Mouse (Mus musculus): ENCODE measurements at regions not wholly inside any gene's neighbourhood (a gene's known extent, or its start where the extent isn't known, plus 50 kb on each side); places are given as distances from the start of the nearest gene placed in this dataset.

DNA sequence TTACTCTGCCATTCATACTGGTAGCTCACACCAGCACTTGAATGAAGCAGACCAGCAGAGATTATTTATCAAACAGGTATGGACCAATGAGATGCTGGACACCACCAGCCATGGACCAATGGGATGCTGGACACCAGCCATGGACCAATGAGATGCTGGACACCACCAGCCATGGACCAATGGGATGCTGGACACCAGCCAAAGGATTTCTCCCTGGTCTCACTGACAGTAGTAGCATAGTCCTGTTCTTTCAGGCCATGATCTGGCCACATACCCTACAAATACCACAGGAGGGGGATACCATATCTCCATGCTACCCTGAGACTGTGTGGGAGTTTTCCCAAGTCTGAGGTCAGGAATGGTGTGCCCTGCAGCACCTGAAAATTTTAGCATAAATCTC is 98.0 kb upstream of the Mgmt start:
- DNase-seq (ENCODE audit: low spot score) = no peak

DNA sequence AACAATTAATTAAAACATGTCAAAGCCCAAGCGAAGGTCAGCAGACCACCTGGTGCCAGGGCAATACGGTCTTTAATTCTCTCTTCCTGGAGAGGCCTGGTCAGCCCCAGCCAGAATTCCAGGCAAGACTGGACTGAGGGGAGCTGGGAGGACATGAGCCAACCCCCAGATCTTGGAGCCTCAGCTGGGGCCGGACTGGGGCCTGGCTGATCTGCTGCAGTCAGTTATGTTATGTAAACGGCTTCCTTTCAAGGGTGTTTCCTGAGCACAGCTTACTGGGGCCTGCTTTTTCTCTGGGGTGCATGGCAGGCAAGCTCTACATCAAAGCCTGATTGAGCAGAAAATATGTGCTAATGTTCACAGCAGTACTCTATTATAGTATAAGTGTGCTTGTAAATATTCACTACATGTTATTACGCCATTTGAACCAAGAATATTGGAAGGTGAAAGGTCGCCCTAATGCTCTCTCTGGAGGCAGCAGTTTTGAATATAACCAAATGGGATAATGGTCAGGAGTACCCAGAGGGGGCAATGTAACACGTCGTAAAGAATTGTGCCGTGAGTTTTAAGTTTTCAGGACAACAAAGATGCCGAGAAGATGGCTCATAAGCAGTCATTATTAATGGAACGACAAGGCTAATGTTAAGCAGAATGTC is 96.5 kb upstream of the Mgmt start:
- no peak for DNase-seq (ENCODE audit: low spot score)

DNA sequence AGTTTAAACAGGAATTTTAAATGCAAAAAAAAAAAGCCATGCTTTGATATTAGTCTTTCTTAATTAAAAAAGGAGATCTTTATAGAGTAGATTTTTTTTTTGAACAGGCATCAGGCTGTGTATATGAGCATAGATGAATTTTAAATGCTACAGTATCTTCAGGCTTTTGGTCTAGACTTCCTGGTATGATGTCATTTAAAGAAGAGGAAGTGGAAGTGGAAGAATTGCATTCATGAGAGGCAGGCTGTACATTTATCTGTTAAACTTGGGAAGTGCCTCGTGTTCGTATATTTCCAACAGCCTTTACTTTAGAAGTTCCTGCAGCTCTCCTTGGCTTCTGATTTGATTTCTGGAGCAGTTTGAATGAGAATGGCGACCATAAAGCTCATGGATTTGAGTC is 95.8 kb upstream of the Mgmt start:
- DNase-seq (ENCODE audit: low spot score) = no peak

DNA sequence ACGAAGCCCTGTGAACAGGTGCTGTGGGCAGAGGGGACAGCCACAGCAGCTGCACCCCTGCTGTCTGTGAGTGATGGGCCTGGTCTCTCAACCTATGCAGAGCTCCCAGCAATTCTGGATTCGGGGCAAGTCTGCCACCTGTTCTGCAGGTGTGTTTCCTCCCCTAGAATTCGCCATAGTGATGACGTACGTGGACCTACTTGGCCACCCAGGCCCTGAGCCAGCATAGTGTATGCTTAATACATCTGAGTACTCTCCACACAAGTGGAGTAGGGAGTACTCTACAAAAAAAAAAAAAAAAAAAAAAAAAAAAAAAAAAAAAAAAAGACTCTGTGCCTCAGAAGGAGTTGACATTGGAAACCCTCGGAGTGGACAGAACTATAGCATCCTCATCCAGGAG is 87.3 kb upstream of the Mgmt start:
- no peak for DNase-seq (ENCODE audit: low spot score)

DNA sequence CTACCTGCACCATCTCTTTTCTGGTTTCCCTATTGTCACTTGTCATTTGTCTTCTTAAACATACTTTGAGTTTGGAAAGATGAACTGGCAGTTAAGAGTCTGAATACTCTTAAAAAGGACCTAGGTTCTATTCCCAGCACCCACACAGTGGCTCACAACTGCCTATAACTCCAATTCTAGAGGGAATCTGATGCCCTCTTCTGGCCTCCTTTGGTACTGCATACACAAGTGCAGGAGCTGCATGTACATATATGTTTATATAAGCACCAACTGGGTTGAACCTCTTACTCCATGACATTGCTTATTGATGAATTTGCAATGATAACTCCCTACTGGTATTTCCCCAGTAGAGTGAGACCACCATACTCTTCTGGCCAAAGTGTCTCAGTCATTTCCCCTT is 86.4 kb upstream of the Mgmt start:
- no peak for DNase-seq (ENCODE audit: low spot score)

DNA sequence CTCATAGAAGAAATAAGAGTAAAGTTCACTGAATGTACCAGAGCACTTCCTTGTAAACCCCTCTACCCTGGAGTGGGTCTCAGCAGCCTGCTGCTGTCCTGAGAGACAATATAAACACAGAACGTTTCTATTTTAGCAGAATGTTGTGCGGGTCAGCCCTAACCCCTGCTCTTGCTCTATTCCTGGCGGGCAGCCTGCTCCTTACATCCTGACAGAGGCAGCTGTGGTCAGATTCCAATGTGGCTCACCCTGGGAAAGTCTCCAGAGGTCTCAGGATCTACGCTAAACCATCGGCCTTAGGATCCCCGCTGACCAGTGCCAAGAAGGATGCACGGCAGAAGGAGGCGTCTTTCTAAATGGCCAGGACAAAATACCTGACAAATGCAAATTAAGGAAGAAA is 84.8 kb upstream of the Mgmt start:
- no peak for DNase-seq (ENCODE audit: low spot score)

DNA sequence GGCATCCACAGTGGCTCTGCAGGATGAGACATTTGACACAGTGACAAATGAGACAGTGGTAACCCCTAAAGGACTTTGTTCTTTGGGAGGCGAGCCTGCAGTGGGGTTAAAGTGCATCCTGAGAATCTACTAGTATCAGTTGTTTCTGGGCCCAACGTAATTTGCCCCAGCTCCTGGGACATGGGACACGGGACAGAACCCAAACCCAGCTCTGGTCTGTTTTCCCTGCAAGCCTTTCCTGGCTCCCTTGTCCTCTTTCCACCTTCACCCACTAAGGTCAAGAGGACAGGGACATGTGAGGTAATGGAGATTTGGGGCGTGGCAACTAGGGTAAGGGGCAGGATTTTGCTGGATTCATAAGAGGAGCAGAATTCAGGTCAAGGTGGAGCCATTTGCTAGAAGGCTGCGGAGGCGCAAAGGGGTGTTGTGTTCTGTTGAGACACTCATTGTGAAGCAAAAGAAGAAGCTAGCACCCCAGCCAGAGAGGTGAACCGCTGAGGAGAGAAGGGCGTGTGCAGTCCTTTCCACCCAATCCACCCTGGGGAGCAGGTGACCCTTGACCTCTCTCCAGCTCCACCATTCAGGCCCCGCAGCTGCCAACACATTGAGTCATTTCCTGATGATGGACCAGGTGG is 80.6 kb upstream of the Mgmt start:
- no peak for DNase-seq (ENCODE audit: low spot score)

DNA sequence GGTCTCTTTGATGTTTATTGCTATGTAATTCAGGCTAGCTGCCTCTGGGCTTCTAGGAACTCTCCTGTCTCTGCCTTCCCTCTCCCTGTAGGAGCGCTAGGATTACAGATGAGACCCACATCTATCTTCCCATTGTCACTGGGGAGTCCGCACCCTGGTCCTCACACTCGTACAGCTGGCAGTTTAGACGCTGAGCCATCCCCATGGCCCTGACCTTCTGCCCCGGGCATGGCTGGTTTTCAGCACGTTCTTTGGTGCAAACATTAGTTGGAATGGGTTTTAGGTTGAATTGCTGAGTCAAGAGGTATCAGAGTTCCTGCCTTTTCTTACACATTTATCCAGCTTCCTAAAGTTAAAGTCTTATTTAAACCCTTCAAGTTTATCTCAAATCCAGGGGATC is 79.7 kb upstream of the Mgmt start:
- no peak for DNase-seq (ENCODE audit: low spot score)

DNA sequence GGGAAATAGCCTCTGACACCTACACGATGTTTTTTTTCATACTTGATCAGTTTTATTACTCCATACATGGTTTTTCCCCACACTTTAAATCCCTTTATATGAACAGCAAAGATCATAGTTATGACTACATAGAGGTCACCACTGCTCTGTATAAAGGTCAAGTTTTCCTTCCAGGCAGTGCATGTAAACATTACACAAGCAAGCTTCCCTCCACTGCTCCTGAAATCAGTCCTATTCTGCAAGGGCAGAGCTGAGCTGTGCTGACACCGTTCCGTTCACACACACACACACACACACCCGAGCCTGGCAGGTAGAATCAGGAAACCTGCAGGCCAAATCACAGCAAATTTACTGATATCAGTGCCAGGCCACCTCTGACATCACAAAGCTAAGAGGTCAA is 74.1 kb upstream of the Mgmt start:
- no peak for DNase-seq (ENCODE audit: low spot score)

DNA sequence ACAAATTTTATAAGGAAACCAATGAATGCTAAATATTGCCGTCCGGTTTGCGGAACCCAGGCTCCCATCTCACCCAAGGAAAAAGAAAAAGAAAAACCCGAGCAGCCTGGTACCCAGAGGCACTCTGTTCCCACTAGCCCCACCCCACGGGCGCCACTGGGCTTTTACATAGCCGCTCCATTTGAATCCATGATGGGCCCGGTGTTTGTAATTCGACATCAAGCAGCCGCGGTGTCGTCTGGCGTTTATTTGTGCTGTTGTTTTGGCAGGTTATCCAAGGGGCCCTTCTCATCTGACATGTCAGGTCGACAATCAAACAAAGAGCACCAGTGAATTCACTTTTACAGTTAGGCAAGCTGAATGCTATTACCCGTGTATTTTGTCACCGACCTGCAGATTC is 68.8 kb upstream of the Mgmt start:
- no peak for DNase-seq (ENCODE audit: low spot score)

DNA sequence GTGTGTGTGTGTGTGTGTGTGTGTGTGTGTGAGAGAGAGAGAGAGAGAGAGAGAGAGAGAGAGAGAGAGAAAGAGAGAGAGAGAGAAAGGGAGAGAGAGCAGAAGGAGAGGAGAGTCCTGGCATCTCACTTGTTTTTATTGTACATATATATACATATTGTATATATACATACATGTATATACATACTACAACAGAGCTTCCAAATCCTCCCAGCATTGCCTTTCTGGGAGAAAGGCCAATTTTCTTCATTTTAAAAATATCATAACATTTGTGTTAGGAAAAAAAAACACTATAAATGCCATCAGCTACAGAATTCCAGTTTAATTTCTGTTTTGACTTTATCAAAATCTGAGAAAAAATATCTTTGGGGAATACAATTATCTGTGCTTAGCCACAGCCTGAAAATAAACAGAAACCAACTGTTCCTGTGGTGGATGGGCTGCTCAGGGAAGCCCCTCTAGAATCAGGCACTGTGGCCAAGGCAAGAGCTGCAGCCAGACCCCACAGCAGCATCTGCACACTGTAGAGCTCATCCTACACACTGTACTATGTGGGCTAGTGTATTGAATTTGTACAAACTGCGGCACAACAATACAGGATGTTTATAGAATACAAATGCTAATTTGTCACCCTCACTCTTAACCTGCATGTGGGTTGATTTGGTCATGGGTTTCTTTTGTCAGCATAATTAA is 64.6 kb upstream of the Mgmt start:
- DNase-seq (ENCODE audit: low spot score) = no peak

DNA sequence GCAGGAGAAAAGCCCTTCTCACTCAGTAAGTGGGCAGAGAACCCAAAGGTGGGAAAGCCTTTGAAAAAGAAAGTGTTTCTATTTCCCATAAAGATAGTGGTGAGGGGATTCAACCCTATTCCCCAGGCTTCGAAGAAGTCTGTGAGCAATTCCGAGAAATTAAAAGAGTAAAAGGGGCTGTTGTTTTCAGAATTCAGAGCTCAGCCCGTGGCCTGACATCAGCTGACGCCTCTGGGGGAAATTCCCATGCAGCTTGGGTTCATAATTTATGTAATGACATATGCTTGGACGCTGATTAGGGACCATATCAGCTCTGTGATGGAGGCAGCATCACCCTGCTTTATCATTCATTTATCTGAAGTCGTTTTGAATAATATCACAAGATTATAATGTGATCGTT is 62.0 kb upstream of the Mgmt start:
- no peak for DNase-seq (ENCODE audit: low spot score)

DNA sequence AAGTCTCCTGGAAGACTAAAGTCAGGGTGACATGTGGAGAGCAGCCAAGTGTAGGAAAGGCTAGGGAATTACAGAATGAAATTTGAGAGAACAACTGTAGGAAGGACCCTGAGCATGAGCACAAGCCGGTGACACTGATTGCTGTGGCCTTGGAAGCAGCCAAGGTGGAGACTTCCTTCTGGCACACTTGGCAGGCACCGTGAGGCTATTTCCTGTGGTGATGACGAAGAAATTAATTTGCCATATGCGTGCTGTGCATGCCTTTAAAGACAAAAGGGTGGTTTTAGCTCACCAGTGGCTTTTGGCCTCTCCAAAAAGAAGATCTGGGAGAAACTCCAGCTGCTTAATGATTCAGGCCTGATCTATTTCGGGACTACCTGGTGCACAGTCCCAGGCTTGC is 55.4 kb upstream of the Mgmt start:
- DNase-seq (ENCODE audit: low spot score) = no peak

DNA sequence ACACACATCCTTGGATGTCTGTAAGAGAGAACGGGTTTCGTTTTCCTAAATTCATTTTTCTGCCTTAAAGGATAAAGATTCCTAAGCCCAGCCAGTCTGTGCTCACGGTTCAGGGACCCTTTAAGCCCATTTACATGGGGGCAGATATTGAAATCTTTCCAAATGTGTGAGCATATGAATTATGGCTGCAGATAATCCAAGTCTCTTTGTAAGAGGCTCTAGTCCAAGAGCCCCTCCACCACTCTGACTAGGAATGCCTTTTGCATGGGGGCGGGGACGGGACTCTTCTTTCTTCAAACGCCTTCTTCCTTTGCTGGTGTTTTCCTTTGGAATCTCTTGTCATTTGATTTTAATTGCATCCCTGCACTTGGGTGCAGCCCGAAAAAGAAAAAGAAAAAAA is 54.2 kb upstream of the Mgmt start:
- no peak for DNase-seq (ENCODE audit: low spot score)

DNA sequence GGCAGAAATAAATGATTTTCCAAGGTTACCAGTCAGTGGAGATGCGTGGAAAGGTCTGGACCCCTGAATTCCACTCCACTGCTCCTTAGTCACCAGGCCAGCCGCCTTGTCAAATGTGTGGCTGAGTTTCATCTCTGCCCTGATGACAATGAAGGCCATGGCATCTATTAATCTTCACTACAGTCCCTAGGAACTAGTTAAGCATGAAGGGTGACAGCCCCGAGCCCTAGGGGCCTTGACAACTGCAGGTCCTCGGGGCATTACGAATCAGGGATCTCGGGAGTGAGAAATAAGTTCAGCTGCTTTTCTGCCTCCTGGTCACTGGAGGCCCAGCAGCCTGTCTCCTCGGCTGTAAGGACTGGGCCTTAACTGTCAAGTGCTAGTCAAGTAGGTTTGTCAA is 51.7 kb upstream of the Mgmt start:
- DNase-seq (ENCODE audit: low spot score) = no peak

DNA sequence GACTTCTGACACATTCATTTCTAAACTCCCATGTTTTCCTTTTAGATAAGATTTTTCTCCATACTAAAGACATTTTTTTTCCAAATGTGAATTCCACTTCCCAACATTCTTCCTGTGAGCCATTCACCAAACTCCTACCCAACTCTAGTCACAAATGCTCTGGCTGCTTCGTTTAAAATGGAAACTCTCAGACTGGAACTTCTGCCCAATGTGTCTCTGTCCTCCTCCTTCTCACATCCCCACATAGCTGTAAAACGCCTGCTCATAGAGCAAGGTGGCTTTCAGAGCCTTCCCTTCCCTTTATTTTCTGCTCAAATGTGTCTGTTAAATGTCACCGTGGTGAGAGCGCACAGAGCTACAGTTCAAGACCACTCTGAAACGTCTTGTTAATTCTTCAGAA is 50.1 kb upstream of the Mgmt start:
- DNase-seq (ENCODE audit: low spot score) = no peak

Measured in layer of hippocampus, adult 11-12 months (tissue).